Mouse (Mus musculus) erythroblast, embryonic 14.5 days (primary cell): ENCODE measurements around the gene Cdh23. TPM values are rescaled to one million over a fixed set of nuclear protein-coding genes. Genes with fewer than 3 reads are reported as not detected.

Source experiments
- H3K27me3 ChIP-seq: 2 replicates; pipeline ENCODE4 v1.6.1; 2012; ENCODE audit warnings: inconsistent platforms; ENCODE audit not compliant: control insufficient read depth
- H3K36me3 ChIP-seq: 2 replicates; pipeline ENCODE4 v1.6.1; 2012; ENCODE audit warnings: mild to moderate bottlenecking, inconsistent platforms; ENCODE audit not compliant: control insufficient read depth
- H3K4me1 ChIP-seq: 2 replicates; pipeline ENCODE4 v1.6.1; 2012; ENCODE audit warnings: inconsistent platforms; ENCODE audit not compliant: control insufficient read depth
- H3K4me3 ChIP-seq: replicated peaks from 2 replicates; pipeline ENCODE3; 2012; ENCODE audit warnings: moderate library complexity, mild to moderate bottlenecking, inconsistent platforms
- H3K9me3 ChIP-seq: 2 replicates; pipeline ENCODE4 v1.6.1; 2012; ENCODE audit warnings: low read length, inconsistent platforms, mixed read lengths; ENCODE audit not compliant: control insufficient read depth
- GATA1 ChIP-seq: IDR thresholded peaks from 2 replicates; pipeline ENCODE4 v1.6.1; 2012; ENCODE audit warnings: low read length, inconsistent platforms, mixed read lengths
- TAL1 ChIP-seq: IDR thresholded peaks from 3 replicates; pipeline ENCODE4 v1.6.1; 2012; ENCODE audit warnings: low read length, inconsistent platforms, mixed read lengths
- polyA plus RNA-seq: library from polyadenylated mRNA; stranded (reverse); fragments of >175 nt; gene quantifications from 2 replicates; pipeline ENCODE4 v1.2.3, GENCODE M21; 2012

Cdh23 gene
- polyA plus RNA-seq, 1 experiment: 0.01 TPM

GRCm38 (mm10) chr10:60422756-60423155 is 273.5 kb downstream of the Cdh23 start:
- TF ChIP-seq TAL1 (no peak), GATA1 (no peak)
- Histone ChIP-seq H3K27me3 (no peaks in the 10 kb centered on the region), H3K4me1 (no peaks in the 10 kb centered on the region), H3K9me3 (no peaks in the 10 kb centered on the region; the same call in none of the 2 replicates), H3K4me3 (no peak overlapping the region), H3K36me3 (no peaks in the 10 kb centered on the region)

DNA sequence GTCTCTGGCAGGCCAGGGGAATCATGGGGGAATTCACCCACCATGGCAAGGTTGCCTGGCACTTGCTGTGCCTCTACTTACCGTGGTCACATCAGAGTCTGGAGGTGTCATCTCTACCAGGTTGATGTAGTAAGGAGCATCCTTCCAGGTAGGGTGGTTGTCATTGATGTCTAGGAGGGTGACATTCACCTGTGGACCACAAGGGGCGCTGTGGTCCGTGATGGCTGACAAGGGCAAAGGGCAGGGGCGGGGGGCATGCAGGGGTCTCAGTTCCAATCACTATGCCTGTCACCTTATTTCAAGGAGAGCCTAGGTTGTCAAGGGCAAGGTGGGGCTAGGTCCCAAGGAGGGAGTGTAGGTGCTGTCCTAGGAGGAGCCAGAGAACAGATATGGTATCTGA is 276.7 kb downstream of the Cdh23 start:
- Histone ChIP-seq H3K27me3 (no peaks in the 10 kb centered on the region), H3K36me3 (no peaks in the 10 kb centered on the region), H3K9me3 (no peaks in the 10 kb centered on the region; the same call in 1 of the 2 replicates), H3K4me1 (no peaks in the 10 kb centered on the region), H3K4me3 (no peak overlapping the region)
- TF ChIP-seq GATA1 (no peak), TAL1 (no peak)

DNA sequence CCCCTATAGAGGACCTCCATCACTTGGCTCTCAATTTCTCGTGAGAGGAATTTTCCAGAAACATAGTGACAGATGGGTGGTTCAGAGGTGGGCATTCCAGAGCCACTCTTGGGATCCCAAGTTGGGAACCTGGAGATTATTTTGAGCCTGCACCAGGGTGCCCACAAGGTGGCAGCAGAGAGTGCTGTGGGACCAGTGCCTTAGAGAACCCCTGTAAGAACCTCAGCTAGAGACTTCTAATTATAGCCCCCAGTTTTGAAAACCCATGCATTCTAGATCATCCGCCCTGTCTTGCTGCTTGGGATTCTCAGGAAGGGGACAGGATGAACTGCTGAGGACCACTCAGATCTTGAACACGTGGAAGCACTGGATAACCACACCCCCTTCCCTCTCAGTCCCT is 278.2 kb downstream of the Cdh23 start:
- H3K27me3 ChIP-seq: no peaks in the 10 kb centered on the region

GRCm38 (mm10) chr10:60417041-60417440 is 279.2 kb downstream of the Cdh23 start:
- H3K27me3 ChIP-seq: no peaks in the 10 kb centered on the region

More for the DNA sequence above, 278.2 kb downstream of the Cdh23 start:
- no peak for TF ChIP-seq GATA1
- TF ChIP-seq TAL1: no peak
- Histone ChIP-seq H3K9me3 (no peaks in the 10 kb centered on the region; the same call in 1 of the 2 replicates), H3K4me3 (no peak overlapping the region), H3K36me3 (no peaks in the 10 kb centered on the region), H3K4me1 (no peaks in the 10 kb centered on the region)

DNA sequence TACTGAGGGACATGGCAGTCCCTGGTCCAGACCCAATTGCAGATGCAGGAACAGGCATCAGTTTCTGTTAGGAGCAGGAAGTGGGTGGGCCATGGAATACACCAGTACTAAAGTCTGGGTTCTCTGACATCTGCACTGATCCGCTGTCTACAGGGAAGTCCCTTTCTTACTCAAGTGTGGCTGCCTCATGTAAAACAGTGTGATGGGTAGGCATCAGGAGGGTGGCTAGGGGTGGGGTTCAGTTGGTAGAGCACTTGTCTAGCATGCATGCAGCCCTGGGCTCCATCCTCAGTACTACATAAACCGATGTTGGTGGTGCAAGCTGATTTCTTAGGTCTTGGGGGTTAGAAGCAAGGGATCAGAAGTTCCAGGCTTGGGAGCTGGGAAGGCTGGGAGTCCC is 282.5 kb downstream of the Cdh23 start:
- Histone ChIP-seq H3K4me3 (no peak overlapping the region), H3K9me3 (no peaks in the 10 kb centered on the region), H3K27me3 (no peaks in the 10 kb centered on the region), H3K4me1 (no peaks in the 10 kb centered on the region), H3K36me3 (no peaks in the 10 kb centered on the region)
- TF ChIP-seq TAL1 (no peak), GATA1 (no peak)

More at GRCm38 (mm10) chr10:60417041-60417440, 279.2 kb downstream of the Cdh23 start:
- no peaks in the 10 kb centered on the region for H3K4me1 ChIP-seq
- H3K4me3 ChIP-seq: no peak overlapping the region
- H3K36me3 ChIP-seq: no peaks in the 10 kb centered on the region
- TF ChIP-seq TAL1 (no peak), GATA1 (no peak)
- no peaks in the 10 kb centered on the region for H3K9me3 ChIP-seq

GRCm38 (mm10) chr10:60411794-60412193 is 284.5 kb downstream of the Cdh23 start:
- H3K36me3 ChIP-seq: no peaks in the 10 kb centered on the region
- TF ChIP-seq TAL1: no peak
- H3K4me1 ChIP-seq: no peaks in the 10 kb centered on the region
- H3K4me3 ChIP-seq: no peak overlapping the region
- no peaks in the 10 kb centered on the region for H3K27me3 ChIP-seq
- no peaks in the 10 kb centered on the region for H3K9me3 ChIP-seq

DNA sequence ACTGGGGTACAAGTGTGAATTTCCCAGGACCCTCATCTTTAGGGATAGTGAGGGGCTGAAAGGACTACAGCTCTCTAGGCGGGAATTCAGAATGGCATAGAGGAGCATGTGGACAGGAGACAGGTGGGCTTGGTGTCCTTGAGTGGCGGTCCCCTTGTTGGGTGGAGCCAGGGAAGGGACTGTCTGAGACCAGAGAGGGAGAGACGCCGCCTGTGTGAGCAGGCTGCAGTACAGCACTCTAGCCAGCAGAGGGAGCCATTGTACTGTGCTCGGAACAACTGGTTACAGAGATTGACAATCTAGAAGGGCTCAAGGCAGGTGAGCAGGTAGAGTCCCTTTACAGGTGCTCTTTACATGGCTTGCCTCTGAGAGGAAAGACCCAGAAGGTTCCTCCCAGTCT is 288.5 kb downstream of the Cdh23 start:
- no peak overlapping the region for H3K4me3 ChIP-seq
- TF ChIP-seq GATA1: no peak
- no peak for TF ChIP-seq TAL1
- H3K4me1 ChIP-seq: no peaks in the 10 kb centered on the region
- H3K9me3 ChIP-seq: no peaks in the 10 kb centered on the region
- no peaks in the 10 kb centered on the region for H3K36me3 ChIP-seq
- H3K27me3 ChIP-seq: no peaks in the 10 kb centered on the region

DNA sequence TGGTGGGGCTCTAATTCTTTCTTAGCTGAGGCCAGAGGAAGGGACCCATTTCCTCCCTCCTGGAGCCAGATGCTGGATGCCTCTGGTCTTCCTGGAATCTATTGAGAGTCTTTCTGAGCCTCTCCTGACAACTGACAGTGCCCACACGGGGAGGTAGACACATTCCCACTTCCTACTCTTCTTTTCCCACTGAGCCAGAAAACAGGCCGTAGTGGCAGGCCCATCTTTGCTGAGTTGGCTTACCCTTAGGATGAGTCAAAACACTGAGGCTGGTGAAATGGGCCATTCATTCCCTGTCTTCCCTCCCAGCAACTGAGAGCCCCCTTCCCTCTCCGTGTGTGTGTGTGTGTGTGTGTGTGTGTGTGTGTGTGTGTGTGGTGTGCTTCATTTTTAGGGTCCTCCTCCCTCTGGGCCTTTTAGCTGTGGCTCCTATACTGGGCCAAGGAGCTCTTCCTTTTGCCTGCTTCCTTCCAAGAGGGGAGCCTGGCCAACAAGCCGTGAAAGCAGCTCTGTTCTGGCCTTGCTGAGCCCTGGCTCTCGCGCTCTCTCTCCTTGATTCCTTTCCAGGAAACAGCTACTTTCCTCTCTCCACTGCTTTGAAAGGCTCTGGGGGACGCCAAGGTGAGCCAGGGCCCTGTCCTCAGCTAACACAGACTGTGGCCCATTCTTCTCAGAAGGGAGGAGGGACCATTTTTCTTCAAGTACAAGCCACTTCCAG is 290.7 kb downstream of the Cdh23 start:
- H3K27me3 ChIP-seq: no peaks in the 10 kb centered on the region
- H3K4me1 ChIP-seq: no peaks in the 10 kb centered on the region
- H3K9me3 ChIP-seq: no peaks in the 10 kb centered on the region
- no peaks in the 10 kb centered on the region for H3K36me3 ChIP-seq
- no peak overlapping the region for H3K4me3 ChIP-seq
- no peak for TF ChIP-seq GATA1
- no peak for TF ChIP-seq TAL1

DNA sequence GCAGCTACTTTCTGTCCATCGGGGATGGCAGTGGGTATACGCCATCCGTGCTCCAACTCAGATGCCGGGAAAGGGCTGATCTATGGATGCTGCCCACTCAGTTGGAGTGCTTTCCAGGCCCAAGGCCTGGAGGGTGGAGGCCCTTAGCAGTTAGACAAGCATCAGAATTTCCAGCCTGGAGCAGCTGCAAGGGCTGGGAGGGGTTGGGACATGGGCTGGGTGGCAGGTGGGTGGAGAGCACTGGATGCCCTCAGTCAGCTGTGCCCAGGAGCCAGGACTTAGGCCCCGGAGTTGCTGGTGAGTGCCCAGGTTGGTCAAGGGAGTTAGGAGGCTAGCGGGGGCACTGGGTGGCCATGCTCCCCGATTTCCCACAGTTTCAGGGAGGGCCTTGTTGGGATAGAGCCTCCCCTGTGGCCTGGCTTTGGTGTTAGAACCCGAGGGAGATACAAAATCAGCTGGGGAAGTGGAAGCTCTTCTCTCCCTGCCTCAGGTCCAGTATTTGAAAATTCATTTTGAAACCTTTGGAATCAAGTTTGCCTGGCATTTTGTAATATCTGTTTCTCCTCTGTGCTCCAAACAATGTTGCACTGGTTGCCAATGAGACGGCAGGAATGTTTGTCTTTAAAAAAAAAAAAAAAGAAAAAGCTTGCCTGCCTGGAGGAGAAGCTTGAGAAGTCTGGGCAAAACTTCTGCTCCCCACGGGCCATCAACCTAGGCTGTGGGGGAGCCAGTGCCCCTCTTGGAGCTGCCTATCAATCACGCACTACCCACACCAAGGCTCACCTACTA is 295.6 kb downstream of the Cdh23 start:
- Histone ChIP-seq H3K36me3 (no peaks in the 10 kb centered on the region), H3K9me3 (no peaks in the 10 kb centered on the region), H3K4me1 (no peaks in the 10 kb centered on the region), H3K4me3 (no peak overlapping the region), H3K27me3 (no peaks in the 10 kb centered on the region)
- TF ChIP-seq GATA1: no peak
